Mouse (Mus musculus): Measurements from ENCODE around the gene Slain1. TPM values are rescaled to one million over a fixed set of nuclear protein-coding genes. Genes with fewer than 3 reads are reported as not detected.
"Not testable (repeated sequence)": the region's sequence is repeated elsewhere in the genome, so short reads cannot be mapped to it uniquely, and the experiment has no call there.

Gene Slain1
- polyA plus RNA-seq, 1 experiment: 92.3 TPM

- 89% methylated on average over 23 of the region's 23 CpGs for WGBS
- TF ChIP-seq POLR2A (IDR thresholded peaks at IDR 0.05; ENCODE audit: borderline replicate concordance, insufficient read depth, low read length) (no peak), CTCF (IDR thresholded peaks at IDR 0.05; ENCODE audit: borderline replicate concordance, insufficient read depth, low read depth, low read length) (no peak)
- DNase-seq: no peak
- Histone ChIP-seq H3K27me3 (ENCODE audit: control insufficient read depth, insufficient read depth, low read length) (no peaks in the 10 kb centered on the region), H3K4me3 (replicated peaks; ENCODE audit: insufficient read depth, low read depth, low read length) (no peak overlapping the region), H3K27ac (ENCODE audit: insufficient read depth, low read length) (no peak overlapping the region), H3K4me1 (ENCODE audit: control insufficient read depth, insufficient read depth, low read length) (no peaks in the 10 kb centered on the region)
Observed at GRCm38 (mm10) chr14:103728951-103729725, 79.1 kb downstream of the Slain1 start.

- WGBS: 42% methylated on average over 11 of the region's 11 CpGs
- no peak overlapping the region for H3K4me3 ChIP-seq (replicated peaks; ENCODE audit: insufficient read depth, low read depth, low read length)
- DNase-seq: no peak
- H3K27ac ChIP-seq (ENCODE audit: insufficient read depth, low read length): no peak overlapping the region
- H3K27me3 ChIP-seq (ENCODE audit: control insufficient read depth, insufficient read depth, low read length): no peaks in the 10 kb centered on the region
- TF ChIP-seq CTCF (IDR thresholded peaks at IDR 0.05; ENCODE audit: borderline replicate concordance, insufficient read depth, low read depth, low read length): no peak
- TF ChIP-seq POLR2A (IDR thresholded peaks at IDR 0.05; ENCODE audit: borderline replicate concordance, insufficient read depth, low read length): no peak
- no peaks in the 10 kb centered on the region for H3K4me1 ChIP-seq (ENCODE audit: control insufficient read depth, insufficient read depth, low read length)
Observed at GRCm38 (mm10) chr14:103729760-103730367, 79.8 kb downstream of the Slain1 start.

DNA sequence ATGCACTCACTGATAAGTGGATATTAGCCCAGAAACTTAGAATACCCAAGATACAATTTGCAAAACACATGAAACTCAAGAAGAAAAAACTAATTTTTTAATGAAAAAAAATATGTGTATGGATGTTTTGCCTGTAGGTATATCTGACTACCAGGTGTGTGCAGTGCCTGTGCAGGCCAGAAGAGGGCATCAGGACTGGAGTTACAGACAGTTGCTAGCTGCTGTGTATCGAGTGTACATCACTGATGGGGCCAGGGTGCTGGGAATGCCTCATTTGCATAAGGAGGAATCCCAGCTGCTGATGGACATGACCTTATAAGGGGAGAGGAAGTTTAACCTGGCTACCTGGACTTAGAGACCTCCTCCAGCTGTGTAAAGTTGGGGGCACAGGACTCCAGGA, 82.6 kb downstream of the Slain1 start:
- H3K27me3 ChIP-seq (ENCODE audit: control insufficient read depth, insufficient read depth, low read length): no peaks in the 10 kb centered on the region
- TF ChIP-seq POLR2A (IDR thresholded peaks at IDR 0.05; ENCODE audit: borderline replicate concordance, insufficient read depth, low read length) (no peak), CTCF (IDR thresholded peaks at IDR 0.05; ENCODE audit: borderline replicate concordance, insufficient read depth, low read depth, low read length) (no peak)
- 46% methylated on average over 1 of the region's 1 CpGs for WGBS
- H3K27ac ChIP-seq (ENCODE audit: insufficient read depth, low read length): no peak overlapping the region
- no peak for DNase-seq
- no peak overlapping the region for H3K4me3 ChIP-seq (replicated peaks; ENCODE audit: insufficient read depth, low read depth, low read length)
- no peaks in the 10 kb centered on the region for H3K4me1 ChIP-seq (ENCODE audit: control insufficient read depth, insufficient read depth, low read length)

- WGBS: 86% methylated on average over 7 of the region's 7 CpGs
- DNase-seq: no peak
- Histone ChIP-seq H3K4me1 (ENCODE audit: control insufficient read depth, insufficient read depth, low read length) (no peaks in the 10 kb centered on the region), H3K4me3 (replicated peaks; ENCODE audit: insufficient read depth, low read depth, low read length) (no peak overlapping the region), H3K27ac (ENCODE audit: insufficient read depth, low read length) (no peak overlapping the region), H3K27me3 (ENCODE audit: control insufficient read depth, insufficient read depth, low read length) (no peaks in the 10 kb centered on the region)
- TF ChIP-seq CTCF (IDR thresholded peaks at IDR 0.05; ENCODE audit: borderline replicate concordance, insufficient read depth, low read depth, low read length): no peak
- no peak for TF ChIP-seq POLR2A (IDR thresholded peaks at IDR 0.05; ENCODE audit: borderline replicate concordance, insufficient read depth, low read length)
Observed at GRCm38 (mm10) chr14:103741216-103741615, 91.2 kb downstream of the Slain1 start.

- Histone ChIP-seq H3K4me3 (replicated peaks; ENCODE audit: insufficient read depth, low read depth, low read length) (no peak overlapping the region), H3K27ac (ENCODE audit: insufficient read depth, low read length) (no peak overlapping the region), H3K4me1 (ENCODE audit: control insufficient read depth, insufficient read depth, low read length) (no peaks in the 10 kb centered on the region), H3K27me3 (ENCODE audit: control insufficient read depth, insufficient read depth, low read length) (no peaks in the 10 kb centered on the region)
- TF ChIP-seq POLR2A (IDR thresholded peaks at IDR 0.05; ENCODE audit: borderline replicate concordance, insufficient read depth, low read length) (no peak), CTCF (IDR thresholded peaks at IDR 0.05; ENCODE audit: borderline replicate concordance, insufficient read depth, low read depth, low read length) (no peak)
- WGBS: 83% methylated on average over 8 of the region's 8 CpGs
- DNase-seq: no peak
Observed at GRCm38 (mm10) chr14:103742150-103742549, 92.1 kb downstream of the Slain1 start.

GRCm38 (mm10) chr14:103747345-103747744, 97.3 kb downstream of the Slain1 start:
- 84% methylated on average over 6 of the region's 6 CpGs for WGBS
- Histone ChIP-seq H3K4me3 (replicated peaks; ENCODE audit: insufficient read depth, low read depth, low read length) (no peak overlapping the region), H3K27ac (ENCODE audit: insufficient read depth, low read length) (no peak overlapping the region), H3K4me1 (ENCODE audit: control insufficient read depth, insufficient read depth, low read length) (no peaks in the 10 kb centered on the region), H3K27me3 (ENCODE audit: control insufficient read depth, insufficient read depth, low read length) (no peaks in the 10 kb centered on the region)
- TF ChIP-seq CTCF (IDR thresholded peaks at IDR 0.05; ENCODE audit: borderline replicate concordance, insufficient read depth, low read depth, low read length) (no peak), POLR2A (IDR thresholded peaks at IDR 0.05; ENCODE audit: borderline replicate concordance, insufficient read depth, low read length) (no peak)
- DNase-seq: no peak

DNA sequence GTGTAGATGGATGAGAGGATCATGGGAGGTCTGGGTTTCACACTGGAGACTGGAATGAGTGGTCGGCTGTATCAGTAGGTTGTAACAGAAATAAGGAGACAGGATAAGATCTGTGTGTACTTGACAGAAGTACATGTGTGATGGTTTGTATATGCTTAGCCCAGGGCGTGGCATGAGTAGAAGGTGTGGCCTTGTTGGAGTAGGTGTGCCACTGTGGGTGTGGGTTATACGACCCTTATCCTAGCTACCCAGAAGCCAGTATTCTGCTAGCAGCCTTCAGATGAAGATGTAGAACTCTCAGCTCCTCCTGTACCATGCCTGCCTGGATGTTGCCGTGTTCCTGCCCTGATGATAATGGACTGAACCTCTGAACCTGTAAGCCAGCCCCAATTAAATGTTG, 100.6 kb downstream of the Slain1 start:
- not testable (repeated sequence) for H3K27me3 ChIP-seq (ENCODE audit: control insufficient read depth, insufficient read depth, low read length); DNase-seq; H3K27ac ChIP-seq (ENCODE audit: insufficient read depth, low read length); H3K4me3 ChIP-seq (replicated peaks; ENCODE audit: insufficient read depth, low read depth, low read length); H3K4me1 ChIP-seq (ENCODE audit: control insufficient read depth, insufficient read depth, low read length)
- WGBS: 94% methylated on average over 4 of the region's 4 CpGs

DNA sequence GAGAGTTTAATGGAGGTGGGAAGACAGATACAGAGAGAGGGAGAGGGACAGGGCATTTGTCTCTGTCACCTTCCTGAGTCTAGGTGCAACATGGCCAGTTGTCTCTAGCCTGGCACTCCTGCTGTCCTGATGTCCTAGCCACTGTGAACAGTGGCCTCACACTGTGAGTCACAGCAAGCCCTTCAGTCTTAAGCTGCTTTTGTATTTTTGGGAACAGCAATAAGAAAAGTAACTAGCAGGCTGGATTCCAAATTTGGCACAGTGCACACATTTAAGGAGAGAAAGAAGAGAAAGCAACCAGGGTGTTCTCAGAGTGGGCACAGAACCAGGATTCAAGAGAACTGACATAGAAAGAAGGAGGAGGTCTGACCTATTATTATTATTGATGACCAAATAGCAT, 101.4 kb downstream of the Slain1 start:
- no peaks in the 10 kb centered on the region for H3K4me1 ChIP-seq (ENCODE audit: control insufficient read depth, insufficient read depth, low read length)
- H3K4me3 ChIP-seq (replicated peaks; ENCODE audit: insufficient read depth, low read depth, low read length): no peak overlapping the region
- TF ChIP-seq CTCF (IDR thresholded peaks at IDR 0.05; ENCODE audit: borderline replicate concordance, insufficient read depth, low read depth, low read length): no peak
- no peak for TF ChIP-seq POLR2A (IDR thresholded peaks at IDR 0.05; ENCODE audit: borderline replicate concordance, insufficient read depth, low read length)
- H3K27me3 ChIP-seq (ENCODE audit: control insufficient read depth, insufficient read depth, low read length): no peaks in the 10 kb centered on the region
- no peak overlapping the region for H3K27ac ChIP-seq (ENCODE audit: insufficient read depth, low read length)
- DNase-seq: no peak
